Mouse (Mus musculus): ENCODE data around the gene Lemd1. TPM values are rescaled to one million over a fixed set of nuclear protein-coding genes. Genes with fewer than 3 reads are reported as not detected.

Lemd1 gene
- polyA plus RNA-seq, 1 experiment from 2014 or later: 1.3 TPM

- Histone ChIP-seq H3K4me3 (no peak overlapping the region), H3K27ac (0 out of 2 replicates have a peak overlapping the region, but pooled peaks have one; percentile 44), H3K4me1 (peaks cover 40% of the 10 kb centered on the region), H3K9me3 (replicated peaks) (no peaks in the 10 kb centered on the region), H3K36me3 (no peaks in the 10 kb centered on the region), H3K27me3 (ENCODE audit: low read depth, poor library complexity, severe bottlenecking) (peaks cover 33% of the 10 kb centered on the region; the same call in 1 of the 2 replicates)
- no peak for DNase-seq (ENCODE audit: low spot score)
- WGBS: 40% methylated on average over 1 of the region's 2 CpGs
Measured at GRCm38 (mm10) chr1:132171619-132172018, 19.6 kb upstream of the Lemd1 start.

DNA sequence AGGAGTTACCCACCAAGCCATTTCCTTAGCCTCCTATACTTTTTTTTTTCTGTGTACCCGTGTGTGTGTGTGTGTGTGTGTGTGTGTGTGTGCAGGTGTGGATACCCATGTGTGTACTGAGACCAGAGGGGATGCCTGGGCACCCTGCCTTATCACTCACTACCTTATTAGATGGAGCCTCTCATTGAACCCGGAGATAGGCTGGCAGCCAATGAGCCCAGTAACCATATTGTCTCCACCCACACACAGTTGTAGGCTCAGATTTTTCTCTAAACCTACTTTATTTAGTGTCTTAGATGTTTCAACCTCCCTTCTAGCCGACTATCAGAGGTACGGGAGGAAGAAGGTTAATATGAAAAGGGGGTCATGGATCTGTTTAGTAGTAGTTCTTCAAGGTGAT, 4.9 kb upstream of the Lemd1 start:
- WGBS: 92% methylated on average over 4 of the region's 4 CpGs
- Histone ChIP-seq H3K4me3 (no peak overlapping the region), H3K9me3 (replicated peaks) (no peaks in the 10 kb centered on the region), H3K27me3 (ENCODE audit: low read depth, poor library complexity, severe bottlenecking) (peaks cover 43% of the 10 kb centered on the region), H3K36me3 (no peaks in the 10 kb centered on the region), H3K4me1 (peaks cover 46% of the 10 kb centered on the region), H3K27ac (no peak overlapping the region)
- no peak for DNase-seq (ENCODE audit: low spot score)

DNA sequence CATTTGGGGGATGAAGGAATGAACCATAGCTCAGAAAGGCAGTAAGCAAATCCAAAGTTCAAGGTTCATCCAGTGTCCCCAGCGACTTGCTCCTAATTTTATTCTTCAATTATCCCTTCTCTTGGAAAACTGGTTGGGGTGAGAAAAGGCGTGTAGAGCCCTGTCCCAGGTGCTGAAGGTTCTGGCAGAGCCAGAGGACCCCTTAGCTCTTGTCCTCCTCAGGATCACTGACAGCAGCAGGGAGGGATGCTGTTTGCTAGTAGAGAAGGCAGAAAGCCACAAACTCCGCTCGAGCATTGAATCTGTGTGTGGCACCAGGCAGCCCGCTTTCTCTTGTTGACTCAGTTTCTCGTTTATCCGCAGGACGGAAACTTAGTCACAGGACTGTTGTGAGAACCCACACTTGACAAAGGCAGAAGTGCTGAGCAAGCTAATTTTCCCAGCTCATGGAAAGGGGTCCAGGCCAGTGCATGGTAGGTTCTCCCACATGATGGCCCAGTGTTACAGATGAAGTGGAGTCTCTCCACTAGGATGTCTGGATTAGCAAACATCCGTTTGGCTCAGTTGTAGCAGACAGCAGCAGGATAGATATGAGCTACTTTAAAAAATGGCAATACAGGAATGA, 2.7 kb upstream of the Lemd1 start:
- WGBS: 36% methylated on average over 9 of the region's 9 CpGs
- Histone ChIP-seq H3K4me1 (peaks cover 52% of the 10 kb centered on the region), H3K4me3 (no peak overlapping the region), H3K27me3 (ENCODE audit: low read depth, poor library complexity, severe bottlenecking) (peaks cover 66% of the 10 kb centered on the region), H3K27ac (no peak overlapping the region), H3K9me3 (replicated peaks) (no peaks in the 10 kb centered on the region), H3K36me3 (no peaks in the 10 kb centered on the region)
- DNase-seq (ENCODE audit: low spot score): peak; percentile 32

- Histone ChIP-seq H3K27me3 (ENCODE audit: low read depth, poor library complexity, severe bottlenecking) (peaks cover 73% of the 10 kb centered on the region), H3K4me3 (no peak overlapping the region), H3K4me1 (peaks cover 54% of the 10 kb centered on the region), H3K9me3 (replicated peaks) (no peaks in the 10 kb centered on the region), H3K36me3 (no peaks in the 10 kb centered on the region), H3K27ac (no peak overlapping the region)
- WGBS: 62% methylated on average over 4 of the region's 4 CpGs
- DNase-seq (ENCODE audit: low spot score): no peak
Measured at GRCm38 (mm10) chr1:132189231-132189630, 2.0 kb upstream of the Lemd1 start.

DNA sequence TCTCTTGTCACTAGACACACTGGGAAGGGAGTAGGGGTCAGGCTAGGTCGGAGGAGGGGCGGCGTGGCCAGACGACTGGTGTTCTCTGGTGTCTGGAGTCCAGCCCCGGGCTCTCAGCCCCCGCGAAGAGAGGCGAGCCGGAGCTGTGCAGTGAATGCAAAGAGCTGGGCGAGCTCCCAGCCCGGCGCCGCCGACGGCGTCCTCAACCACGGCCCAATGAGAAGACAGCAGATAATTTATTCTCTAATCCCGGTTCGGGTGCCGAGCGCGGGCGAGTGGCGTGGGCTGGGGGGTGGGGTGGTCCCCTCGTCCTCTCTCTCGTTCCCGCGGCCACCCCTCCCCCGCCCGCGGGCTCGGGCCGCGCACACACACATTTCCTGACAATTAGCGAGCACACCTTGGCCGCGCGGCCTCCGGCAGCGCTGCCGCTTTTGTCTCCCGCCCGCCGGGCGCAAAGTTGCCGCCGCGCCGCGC, 1.2 kb upstream of the Lemd1 start:
- Histone ChIP-seq H3K9me3 (replicated peaks) (no peaks in the 10 kb centered on the region), H3K4me3 (peak overlapping the region; percentile 75), H3K36me3 (no peaks in the 10 kb centered on the region), H3K27me3 (ENCODE audit: low read depth, poor library complexity, severe bottlenecking) (peaks cover 74% of the 10 kb centered on the region), H3K27ac (peak overlapping the region; percentile 96), H3K4me1 (peaks cover 63% of the 10 kb centered on the region)
- DNase-seq (ENCODE audit: low spot score): peak; percentile 79
- WGBS: under 1% methylated on average over 50 of the region's 50 CpGs

DNA sequence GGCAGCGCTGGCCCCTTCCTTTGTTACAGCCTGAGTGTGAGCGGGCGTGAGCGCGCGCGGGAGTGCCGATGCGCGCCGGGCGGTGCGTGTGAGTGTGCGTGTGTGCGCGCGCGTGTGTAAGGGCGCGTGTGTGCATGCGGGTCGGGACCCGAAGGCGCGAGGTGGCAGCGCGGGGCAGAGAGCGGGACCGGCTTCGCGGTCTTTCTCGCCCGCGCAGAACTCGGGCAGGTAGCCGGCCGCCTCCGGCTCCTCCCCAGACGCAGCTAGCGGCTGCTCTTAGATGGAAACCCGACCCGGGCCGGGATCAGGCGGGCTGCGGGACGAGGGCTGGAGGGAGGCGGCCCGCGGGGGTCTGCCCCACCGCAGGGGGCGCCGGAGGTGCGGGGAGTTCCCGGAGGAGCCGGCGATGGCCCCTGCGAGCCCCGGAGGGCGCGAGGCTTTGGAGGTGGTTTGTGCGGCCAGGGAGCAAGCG, 574 bp upstream of the Lemd1 start:
- no peaks in the 10 kb centered on the region for H3K9me3 ChIP-seq (replicated peaks)
- no peaks in the 10 kb centered on the region for H3K36me3 ChIP-seq
- H3K4me3 ChIP-seq: peak overlapping the region; percentile 75
- under 1% methylated on average over 60 of the region's 62 CpGs for WGBS
- DNase-seq (ENCODE audit: low spot score): peak; percentile 79
- peaks cover 78% of the 10 kb centered on the region for H3K27me3 ChIP-seq (ENCODE audit: low read depth, poor library complexity, severe bottlenecking)
- H3K27ac ChIP-seq: peak overlapping the region; percentile 96
- peaks cover 66% of the 10 kb centered on the region for H3K4me1 ChIP-seq

DNA sequence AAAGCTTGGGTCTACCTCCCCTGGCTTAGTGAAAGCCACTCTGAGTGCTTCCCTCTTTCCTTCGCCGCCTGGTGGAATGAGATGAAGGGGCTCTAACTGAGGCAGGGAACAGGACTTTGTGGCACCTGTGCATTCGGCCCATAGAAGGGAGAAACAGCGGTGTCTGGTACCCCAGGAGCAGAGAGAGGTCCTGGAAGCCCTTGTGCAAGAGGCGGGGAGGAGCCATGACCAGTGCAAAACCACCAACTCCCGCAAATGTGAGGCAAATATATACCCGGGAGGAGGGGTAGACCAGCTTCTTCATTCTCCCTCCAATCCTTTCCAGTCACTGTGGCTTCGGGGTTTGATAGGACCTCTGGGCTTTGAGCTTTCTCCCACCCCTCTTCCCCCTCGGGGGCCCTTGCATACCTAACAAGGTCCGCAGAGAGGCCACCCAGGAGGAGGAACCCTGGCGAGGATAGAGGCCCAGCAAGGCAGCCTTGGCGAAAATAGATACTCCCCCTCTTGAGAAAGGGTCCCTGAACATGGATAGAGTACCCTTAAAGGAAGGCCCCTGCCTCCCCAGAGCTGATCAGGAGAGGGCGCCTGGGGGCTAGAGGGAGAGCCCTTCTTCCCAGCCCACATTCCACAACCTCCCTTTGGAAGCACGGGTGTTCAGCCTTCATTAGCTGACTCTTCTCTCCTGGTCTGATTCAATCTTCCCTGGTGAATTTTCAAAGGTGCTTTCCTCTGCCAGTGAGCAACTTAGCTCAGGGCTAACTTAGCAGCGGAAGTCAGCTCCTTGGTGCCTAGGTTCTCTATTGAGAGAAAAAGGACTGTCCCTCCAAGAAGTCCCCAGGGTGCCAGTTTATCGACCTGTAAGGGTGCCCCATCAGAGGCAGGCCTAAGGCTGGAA, 802 bp downstream of the Lemd1 start:
- DNase-seq (ENCODE audit: low spot score): peak; percentile 60
- H3K9me3 ChIP-seq (replicated peaks): no peaks in the 10 kb centered on the region
- H3K27ac ChIP-seq: peak overlapping the region; percentile 96
- H3K4me1 ChIP-seq: peaks cover 80% of the 10 kb centered on the region
- no peaks in the 10 kb centered on the region for H3K36me3 ChIP-seq
- H3K4me3 ChIP-seq: peak overlapping the region; percentile 75
- 5% methylated on average over 16 of the region's 16 CpGs for WGBS
- peaks cover 85% of the 10 kb centered on the region for H3K27me3 ChIP-seq (ENCODE audit: low read depth, poor library complexity, severe bottlenecking)

GRCm38 (mm10) chr1:132193806-132194205, 2.6 kb downstream of the Lemd1 start:
- 51% methylated on average over 3 of the region's 3 CpGs for WGBS
- Histone ChIP-seq H3K27me3 (ENCODE audit: low read depth, poor library complexity, severe bottlenecking) (peaks cover 80% of the 10 kb centered on the region), H3K4me1 (peaks cover 94% of the 10 kb centered on the region), H3K27ac (no peak overlapping the region), H3K9me3 (replicated peaks) (no peaks in the 10 kb centered on the region), H3K4me3 (no peak overlapping the region), H3K36me3 (no peaks in the 10 kb centered on the region; the same call in 1 of the 2 replicates)
- DNase-seq (ENCODE audit: low spot score): peak; percentile 27

GRCm38 (mm10) chr1:132194624-132195023, 3.4 kb downstream of the Lemd1 start:
- H3K9me3 ChIP-seq (replicated peaks): no peaks in the 10 kb centered on the region
- peaks cover 99% of the 10 kb centered on the region for H3K4me1 ChIP-seq
- DNase-seq (ENCODE audit: low spot score): peak; percentile 23
- 69% methylated on average over 3 of the region's 3 CpGs for WGBS
- no peak overlapping the region for H3K4me3 ChIP-seq
- H3K36me3 ChIP-seq: no peaks in the 10 kb centered on the region; the same call in 1 of the 2 replicates
- peaks cover 80% of the 10 kb centered on the region for H3K27me3 ChIP-seq (ENCODE audit: low read depth, poor library complexity, severe bottlenecking)
- H3K27ac ChIP-seq: 0 out of 2 replicates have a peak overlapping the region, but pooled peaks have one; percentile 42

DNA sequence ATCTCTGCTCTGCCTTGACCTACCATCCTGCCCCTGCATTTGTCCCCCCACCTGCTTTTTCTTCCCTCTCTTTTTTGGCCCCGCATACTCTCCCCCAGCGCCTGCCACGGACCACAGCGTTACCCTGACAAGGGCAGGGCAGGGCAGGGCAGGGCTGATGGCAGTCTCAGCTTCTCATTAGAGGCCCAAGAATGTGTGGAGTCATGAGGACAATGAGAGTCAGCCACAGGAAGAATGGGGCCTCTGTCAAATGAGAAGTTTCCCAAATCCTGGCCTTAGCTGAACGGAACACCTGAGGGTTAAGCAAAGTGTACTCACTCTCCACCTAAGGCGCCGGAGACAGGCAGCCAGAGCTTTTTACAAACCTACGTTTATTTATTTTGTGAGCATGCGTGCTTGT, 3.9 kb downstream of the Lemd1 start:
- Histone ChIP-seq H3K4me3 (no peak overlapping the region), H3K36me3 (no peaks in the 10 kb centered on the region; the same call in 1 of the 2 replicates), H3K27ac (peak overlapping the region; percentile 74), H3K27me3 (ENCODE audit: low read depth, poor library complexity, severe bottlenecking) (peaks cover 80% of the 10 kb centered on the region), H3K4me1 (peaks cover 99% of the 10 kb centered on the region), H3K9me3 (replicated peaks) (no peaks in the 10 kb centered on the region)
- WGBS: 54% methylated on average over 9 of the region's 9 CpGs
- DNase-seq (ENCODE audit: low spot score): peak; percentile 32

GRCm38 (mm10) chr1:132195681-132196080, 4.5 kb downstream of the Lemd1 start:
- peaks cover 80% of the 10 kb centered on the region for H3K27me3 ChIP-seq (ENCODE audit: low read depth, poor library complexity, severe bottlenecking)
- DNase-seq (ENCODE audit: low spot score): peak; percentile 35
- H3K27ac ChIP-seq: peak overlapping the region; percentile 74
- WGBS: 28% methylated on average over 5 of the region's 5 CpGs
- no peaks in the 10 kb centered on the region for H3K9me3 ChIP-seq (replicated peaks)
- peaks cover 100% of the 10 kb centered on the region for H3K4me1 ChIP-seq
- H3K36me3 ChIP-seq: no peaks in the 10 kb centered on the region; the same call in 1 of the 2 replicates
- 0 out of 2 replicates have a peak overlapping the region, but pooled peaks have one; percentile 5 for H3K4me3 ChIP-seq

DNA sequence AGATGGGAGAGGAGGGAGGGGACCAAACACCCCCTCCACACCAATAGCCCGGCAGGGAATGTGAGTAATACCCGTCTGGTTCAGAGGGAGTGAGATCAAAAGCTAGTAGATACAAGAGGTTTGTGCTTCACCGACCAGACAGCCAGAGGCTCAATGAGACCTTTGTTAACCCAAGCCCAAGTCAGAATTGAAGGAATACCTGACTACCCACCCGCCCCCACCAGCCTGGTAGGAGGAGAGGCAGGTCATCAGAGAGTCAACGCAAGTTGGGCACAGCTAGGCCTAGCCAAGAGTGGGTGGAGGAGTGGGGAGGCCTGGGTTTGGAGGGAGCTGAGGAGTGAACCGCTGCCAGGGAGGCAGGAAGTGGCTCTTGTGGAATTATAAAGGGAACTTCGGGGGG, 5.1 kb downstream of the Lemd1 start:
- Histone ChIP-seq H3K4me1 (peaks cover 100% of the 10 kb centered on the region), H3K9me3 (replicated peaks) (no peaks in the 10 kb centered on the region), H3K36me3 (no peaks in the 10 kb centered on the region; the same call in 1 of the 2 replicates), H3K27me3 (ENCODE audit: low read depth, poor library complexity, severe bottlenecking) (peaks cover 80% of the 10 kb centered on the region), H3K27ac (peak overlapping the region; percentile 74), H3K4me3 (peak overlapping the region; percentile 19; the same call in 1 of the 2 replicates)
- DNase-seq (ENCODE audit: low spot score): peak; percentile 31
- WGBS: 11% methylated on average over 7 of the region's 7 CpGs

Measured in limb, embryonic 10.5 days (tissue).